ENCODE assay signal across 26 mouse cellular contexts in genomic region chr2:166409391-166409790, GRCm38 (mm10).
"Had no signal": no experiment of that assay in that cellular context is flagged by ENCODE, and none has a peak within 500 bp of the region (broad histone marks: within the 10 kb centered on the region; RNA-seq: fewer than 3 reads in every experiment).

No protein-coding gene starts in this region.

- H3K4me2 ChIP-seq: heart, embryonic 12.5 days; hindbrain, embryonic 12.5 days; hindbrain, embryonic 14.5 days; intestine, embryonic 15.5 days; liver, embryonic 11.5 days; liver, embryonic 13.5 days; liver, embryonic 15.5 days had no signal

- H3K36me3 ChIP-seq: heart, embryonic 12.5 days; hindbrain, embryonic 10.5 days; hindbrain, embryonic 12.5 days; intestine, embryonic 15.5 days; liver, embryonic 13.5 days; liver, embryonic 15.5 days had no signal

- ATAC-seq: hindbrain, embryonic 16.5 days; inflammation-experienced regulatory T-cells, adult 6 months; intestine, embryonic 15.5 days; intestine, postnatal 0 days; liver, postnatal 0 days had no signal

- H3K9me3 ChIP-seq: hindbrain, embryonic 10.5 days; intestine, embryonic 15.5 days; liver, embryonic 13.5 days; liver, embryonic 15.5 days had no signal

- DNase-seq: gastrocnemius, adult 2 months; gastrocnemius, postnatal 10 days; gastrocnemius, postnatal 25 days; heart, adult 18-20 months; heart, postnatal 10 days; heart, postnatal 4 days; kidney, adult 18-20 months; kidney, postnatal 10 days; kidney, postnatal 4 days; layer of hippocampus, adult 9-11 months; liver; liver, embryonic 13.5 days; liver, postnatal 0 days had no signal

- H3K4me3 ChIP-seq: gastrocnemius, adult 2 months; heart, embryonic 10.5 days; heart, embryonic 12.5 days; hindbrain, embryonic 10.5 days; hindbrain, embryonic 12.5 days; intestine, embryonic 15.5 days; layer of hippocampus, adult 2 months; left cerebral cortex, adult 2 months; liver, embryonic 13.5 days; liver, embryonic 15.5 days had no signal

- H3K27ac ChIP-seq: gastrocnemius, adult 2 months; heart, embryonic 10.5 days; hindbrain, embryonic 12.5 days; hindbrain, embryonic 14.5 days; intestine, embryonic 15.5 days; layer of hippocampus, adult 2 months; left cerebral cortex, adult 2 months; liver, embryonic 13.5 days; liver, embryonic 15.5 days had no signal

- H3K4me1 ChIP-seq: intestine, embryonic 15.5 days; liver, embryonic 15.5 days had no signal

- H3K9ac ChIP-seq: heart, embryonic 12.5 days; hindbrain, embryonic 12.5 days; hindbrain, embryonic 14.5 days; intestine, embryonic 15.5 days; liver, embryonic 13.5 days; liver, embryonic 15.5 days; liver, postnatal 0 days had no signal

- H3K27me3 ChIP-seq: heart, embryonic 12.5 days; liver, embryonic 15.5 days had no signal
